Mouse (Mus musculus) embryonic fibroblast, embryonic 13.5 days (primary cell): ENCODE data around the gene Elmod1.

Experiments
- CTCF ChIP-seq: IDR thresholded peaks from 2 replicates; pipeline ENCODE4 v1.5.1; 2011; ENCODE audit warnings: mild to moderate bottlenecking, control low read depth, low read length, moderate library complexity, borderline replicate concordance; ENCODE audit not compliant: insufficient read depth
- POLR2A ChIP-seq: IDR thresholded peaks from 2 replicates; pipeline ENCODE4 v1.6.1; 2011; ENCODE audit warnings: low read depth, mild to moderate bottlenecking, control low read depth, low read length, moderate library complexity

DNA sequence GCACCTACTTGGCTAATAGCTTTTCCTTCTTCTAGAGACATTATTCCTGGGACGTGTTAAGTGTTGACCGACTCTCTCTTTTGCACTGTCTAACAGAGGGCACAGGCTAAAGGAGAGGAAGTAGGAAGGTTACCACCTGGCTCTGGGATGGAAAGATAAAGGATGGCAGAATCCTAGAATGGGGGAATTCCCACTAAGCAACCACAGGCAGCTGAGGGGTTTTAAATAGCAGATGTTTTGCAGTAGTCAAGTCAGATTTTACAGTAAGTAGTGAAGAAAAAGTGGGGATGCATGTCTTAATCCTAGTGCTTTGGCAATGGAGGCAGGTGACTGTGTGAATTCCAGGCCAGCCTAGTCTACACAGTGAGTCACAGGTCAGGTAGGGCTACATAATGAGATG lies 64.3 kb downstream of the Elmod1 start:
- TF ChIP-seq CTCF (no peak), POLR2A (no peak)
